Mouse (Mus musculus) stomach, postnatal 0 days (tissue): ENCODE data around the gene Gstcd.

ENCODE experiments used
- CTCF ChIP-seq: IDR thresholded peaks from 2 replicates; pipeline ENCODE4 v1.5.1; 2016; ENCODE audit warnings: antibody characterized with exemption, low read depth, mild to moderate bottlenecking, moderate library complexity
- EP300 ChIP-seq: optimal IDR thresholded peaks from 2 replicates; pipeline ENCODE3; 2016; ENCODE audit warnings: antibody characterized with exemption

GRCm38 (mm10) chr3:133085858-133086257 is 6.0 kb downstream of the Gstcd start:
- TF ChIP-seq CTCF (peak; percentile 78), EP300 (no peak)
